Mouse (Mus musculus): ENCODE results near the gene Fpr2.
A peak's percentile ranks its signal among the peaks of the same experiment; 100 is the strongest.
"Not testable (repeated sequence)": the region's sequence is repeated elsewhere in the genome, so short reads cannot be mapped to it uniquely, and the experiment has no call there.

Gene Fpr2

GRCm38 (mm10) chr17:17887774-17888248, at the start of gene Fpr2, which contains the start of gene Fpr3:
Gene Fpr2, plus strand, starts transcription at chr17:17887824.
Gene Fpr3, plus strand, starts transcription at chr17:17887852.
- no peak for DNase-seq

- DNase-seq: peak; percentile 97
Observed at GRCm38 (mm10) chr17:17837919-17838701, 49.5 kb upstream of the Fpr2 start.

- DNase-seq: no peak
Observed at GRCm38 (mm10) chr17:17839276-17839675, 48.3 kb upstream of the Fpr2 start.

- DNase-seq: no peak
Observed at GRCm38 (mm10) chr17:17840796-17841195, 46.8 kb upstream of the Fpr2 start.

- DNase-seq: no peak
Observed at GRCm38 (mm10) chr17:17843534-17844261, 43.9 kb upstream of the Fpr2 start.

- DNase-seq: not testable (repeated sequence)
Observed at GRCm38 (mm10) chr17:17844606-17845005, 43.0 kb upstream of the Fpr2 start.

GRCm38 (mm10) chr17:17845187-17846027, 42.2 kb upstream of the Fpr2 start:
- no peak for DNase-seq

- no peak for DNase-seq
Observed at GRCm38 (mm10) chr17:17848988-17849387, 38.6 kb upstream of the Fpr2 start.

GRCm38 (mm10) chr17:17849906-17850712, 37.5 kb upstream of the Fpr2 start:
- peak; percentile 41 for DNase-seq

GRCm38 (mm10) chr17:17855064-17855838, 32.4 kb upstream of the Fpr2 start, which contains the start of gene Has1:
Gene Has1, minus strand, starts transcription at chr17:17855205.
- DNase-seq: no peak

- no peak for DNase-seq
Observed at GRCm38 (mm10) chr17:17856612-17857011, 31.0 kb upstream of the Fpr2 start.

GRCm38 (mm10) chr17:17857446-17857845, 30.2 kb upstream of the Fpr2 start:
- DNase-seq: no peak

GRCm38 (mm10) chr17:17860110-17860509, 27.5 kb upstream of the Fpr2 start:
- DNase-seq: no peak

- DNase-seq: no peak
Observed at GRCm38 (mm10) chr17:17862360-17862759, 25.3 kb upstream of the Fpr2 start.

GRCm38 (mm10) chr17:17865168-17865567, 22.5 kb upstream of the Fpr2 start:
- DNase-seq: no peak

- no peak for DNase-seq
Observed at GRCm38 (mm10) chr17:17866801-17867469, 20.7 kb upstream of the Fpr2 start.

GRCm38 (mm10) chr17:17870892-17871550, 16.6 kb upstream of the Fpr2 start:
- no peak for DNase-seq

GRCm38 (mm10) chr17:17871697-17872096, 15.9 kb upstream of the Fpr2 start:
- no peak for DNase-seq

GRCm38 (mm10) chr17:17879347-17879746, 8.3 kb upstream of the Fpr2 start:
- no peak for DNase-seq

- DNase-seq: no peak
Observed at GRCm38 (mm10) chr17:17882672-17883071, 5.0 kb upstream of the Fpr2 start.
